24 mouse cellular contexts compared by ENCODE assay signal in genomic region chr4:94394462-94394861, GRCm38 (mm10).
"Had no signal": no experiment of that assay in that cellular context is flagged by ENCODE, and none has a peak within 500 bp of the region (broad histone marks: within the 10 kb centered on the region; RNA-seq: fewer than 3 reads in every experiment).

No protein-coding gene starts in this region.

- H3K36me3 ChIP-seq: heart, embryonic 13.5 days; heart, embryonic 15.5 days; kidney, embryonic 15.5 days; limb, embryonic 13.5 days; limb, embryonic 15.5 days had no signal

- DNase-seq: gastrocnemius, postnatal 14 days; gastrocnemius, postnatal 36 days; heart, adult 11 months; heart, adult 2 months; heart, postnatal 14 days; heart, postnatal 36 days; kidney, adult 11 months; kidney, adult 2 months; kidney, adult 9 months; kidney, postnatal 14 days; kidney, postnatal 36 days; layer of hippocampus, adult 9-11 months; layer of hippocampus, postnatal 36 days; left cerebral cortex, postnatal 4 days had no signal

- ATAC-seq: hindbrain, postnatal 0 days; intestine, embryonic 16.5 days had no signal

- H3K9me3 ChIP-seq: heart, embryonic 13.5 days; heart, embryonic 15.5 days; kidney, embryonic 15.5 days; limb, embryonic 13.5 days; limb, embryonic 15.5 days had no signal

- H3K4me2 ChIP-seq: heart, embryonic 11.5 days; heart, embryonic 13.5 days; heart, embryonic 15.5 days; hindbrain, embryonic 14.5 days; kidney, embryonic 15.5 days; limb, embryonic 13.5 days; limb, embryonic 15.5 days had no signal

- H3K4me3 ChIP-seq: heart, adult 2 months; heart, embryonic 13.5 days; heart, embryonic 15.5 days; kidney, embryonic 15.5 days; limb, embryonic 13.5 days; limb, embryonic 15.5 days had no signal

- H3K27ac ChIP-seq: heart, adult 2 months; heart, embryonic 13.5 days; heart, embryonic 15.5 days; hindbrain, embryonic 14.5 days; hindbrain, postnatal 0 days; kidney, embryonic 15.5 days; kidney, postnatal 0 days; limb, embryonic 13.5 days; limb, embryonic 15.5 days had no signal

- H3K27me3 ChIP-seq: heart, embryonic 13.5 days; heart, embryonic 15.5 days; kidney, embryonic 15.5 days; limb, embryonic 13.5 days; limb, embryonic 15.5 days had no signal

- H3K4me1 ChIP-seq: heart, embryonic 13.5 days; heart, embryonic 15.5 days; kidney, embryonic 15.5 days; limb, embryonic 13.5 days; limb, embryonic 15.5 days had no signal

- H3K9ac ChIP-seq: heart, embryonic 13.5 days; heart, embryonic 15.5 days; hindbrain, embryonic 14.5 days; kidney, embryonic 15.5 days; limb, embryonic 13.5 days; limb, embryonic 15.5 days had no signal
